ENCODE assay signal across 24 mouse cellular contexts in the genomic region with DNA sequence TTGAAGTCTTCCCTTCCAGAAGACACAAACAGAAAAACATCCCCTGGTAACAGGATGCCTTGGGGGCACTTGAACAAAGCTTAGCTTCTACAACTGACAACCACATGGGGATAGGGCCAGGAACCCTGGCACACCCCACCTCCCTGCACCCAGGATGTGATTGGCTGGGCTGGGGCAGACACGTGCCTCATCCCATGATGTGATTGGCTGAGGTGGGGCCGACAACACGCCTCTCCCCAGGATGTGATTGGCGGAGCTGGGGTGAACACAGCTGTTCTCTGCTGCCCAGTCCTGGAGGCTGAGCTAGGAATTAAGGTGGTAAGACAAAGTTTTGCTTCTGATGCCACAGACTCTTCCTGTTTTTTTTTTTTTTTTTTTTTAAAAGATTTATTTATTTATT.
"Had no signal": no experiment of that assay in that cellular context is flagged by ENCODE, and none has a peak within 500 bp of the region (broad histone marks: within the 10 kb centered on the region; RNA-seq: fewer than 3 reads in every experiment).

No protein-coding gene starts in this region.

- ATAC-seq: intestine, embryonic 15.5 days; liver, postnatal 0 days; lung, postnatal 0 days; midbrain, embryonic 13.5 days; midbrain, embryonic 16.5 days had no signal

- H3K27ac ChIP-seq: intestine, embryonic 15.5 days; limb, embryonic 12.5 days; limb, embryonic 15.5 days; liver, embryonic 14.5 days; midbrain, embryonic 10.5 days; midbrain, embryonic 13.5 days; neural tube, embryonic 13.5 days; stomach, embryonic 15.5 days had no signal

- H3K4me3 ChIP-seq: intestine, embryonic 15.5 days; limb, embryonic 12.5 days; limb, embryonic 15.5 days; midbrain, embryonic 10.5 days; midbrain, embryonic 13.5 days; myocyte; neural tube, embryonic 13.5 days; stomach, embryonic 15.5 days had no signal

- H3K4me2 ChIP-seq: intestine, embryonic 15.5 days; limb, embryonic 12.5 days; limb, embryonic 15.5 days; liver, embryonic 11.5 days; lung, embryonic 14.5 days; midbrain, embryonic 13.5 days; neural tube, embryonic 13.5 days; stomach, embryonic 15.5 days had no signal

- H3K9ac ChIP-seq: intestine, embryonic 15.5 days; limb, embryonic 12.5 days; limb, embryonic 15.5 days; liver, embryonic 14.5 days; liver, postnatal 0 days; lung, embryonic 14.5 days; midbrain, embryonic 13.5 days; neural tube, embryonic 13.5 days; stomach, embryonic 15.5 days had no signal

- H3K4me1 ChIP-seq: intestine, embryonic 15.5 days; limb, embryonic 12.5 days; limb, embryonic 15.5 days; neural tube, embryonic 13.5 days; stomach, embryonic 15.5 days had no signal

- H3K36me3 ChIP-seq: intestine, embryonic 15.5 days; limb, embryonic 12.5 days; limb, embryonic 15.5 days; midbrain, embryonic 13.5 days; neural tube, embryonic 13.5 days; stomach, embryonic 15.5 days had no signal

- H3K27me3 ChIP-seq: intestine, embryonic 15.5 days; limb, embryonic 12.5 days; limb, embryonic 15.5 days; midbrain, embryonic 13.5 days; neural tube, embryonic 13.5 days; stomach, embryonic 15.5 days had no signal

- H3K9me3 ChIP-seq: intestine, embryonic 15.5 days; limb, embryonic 15.5 days; midbrain, embryonic 13.5 days; neural tube, embryonic 13.5 days; stomach, embryonic 15.5 days had no signal

- DNase-seq: kidney, adult 18-20 months; kidney, adult 9 months; kidney, postnatal 14 days; kidney, postnatal 4 days; left cerebral cortex, postnatal 4 days; liver, postnatal 0 days; lung, embryonic 14.5 days; retina, postnatal 1 day; right cerebral cortex, postnatal 25 days; thymus, adult 2 months; thymus, postnatal 14 days; thymus, postnatal 4 days had no signal
